Mouse (Mus musculus): ENCODE data around the gene Rpl27a.

DNA sequence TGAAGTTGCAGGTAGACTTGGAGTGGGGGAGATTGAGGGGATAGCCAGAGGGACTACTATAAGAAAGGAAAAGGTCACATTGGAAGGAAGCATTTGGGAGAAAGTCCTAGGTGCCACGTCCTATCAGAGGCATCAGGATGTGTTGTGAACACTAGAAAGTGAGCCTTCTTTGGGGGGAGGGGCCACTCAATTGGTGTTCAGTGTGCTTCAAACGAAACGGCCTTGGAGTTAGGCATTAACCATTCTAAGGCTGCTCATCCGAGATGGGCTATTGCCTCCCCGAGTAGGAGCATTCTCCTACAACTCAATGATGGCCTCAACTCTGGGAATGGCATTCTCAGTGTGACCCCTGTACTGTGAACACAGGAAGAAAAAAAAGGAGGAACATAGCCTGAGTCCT is 43.7 kb downstream of the Rpl27a start:
- TF ChIP-seq GATA1 (IDR thresholded peaks at IDR 0.05; ENCODE audit: low read length) = no peak
- no peak for TF ChIP-seq TAL1 (IDR thresholded peaks at IDR 0.05; ENCODE audit: low read length)
